Mouse (Mus musculus) heart, postnatal 0 days (tissue): ENCODE measurements around the gene Cinp. TPM values are rescaled to one million over a fixed set of nuclear protein-coding genes. Genes with fewer than 3 reads are reported as not detected.

ENCODE experiments used
- ATAC-seq: fragments of 200-750 bp; cut with Nextera tagmentation; 2 replicates; pipeline ENCODE4 v1.8.0; 2017; ENCODE audit warnings: low read depth, moderate number of reproducible peaks, moderate library complexity; ENCODE audit not compliant: insufficient read depth
- DNase-seq: peaks from one replicate; pipeline ENCODE4 v3.0.0-alpha.2; 2016; ENCODE audit warnings: low spot score
- H3K27ac ChIP-seq: fragments of 300-500 bp; sonication (generic); 2 replicates; pipeline ENCODE4 v1.5.1; 2014; ENCODE audit warnings: low read depth, mild to moderate bottlenecking
- H3K27me3 ChIP-seq: fragments of 300-500 bp; sonication (generic); 2 replicates; pipeline ENCODE4 v1.6.1; 2014; ENCODE audit warnings: low read length, mixed read lengths; ENCODE audit not compliant: control insufficient read depth, insufficient read depth
- H3K36me3 ChIP-seq: fragments of 300-500 bp; sonication (generic); replicated peaks from 2 replicates; pipeline ENCODE4 v1.6.1; 2014; ENCODE audit warnings: low read length, mixed read lengths; ENCODE audit not compliant: control insufficient read depth, insufficient read depth
- H3K4me1 ChIP-seq: fragments of 300-500 bp; sonication (generic); 2 replicates; pipeline ENCODE4 v1.6.1; 2014; ENCODE audit warnings: antibody characterized with exemption; ENCODE audit not compliant: control insufficient read depth, insufficient read depth
- H3K4me2 ChIP-seq: fragments of 300-500 bp; sonication (generic); 2 replicates; pipeline ENCODE4 v1.6.1; 2014; ENCODE audit warnings: low read depth, mild to moderate bottlenecking, low read length, moderate library complexity
- H3K4me3 ChIP-seq: fragments of 300-500 bp; sonication (generic); 2 replicates; pipeline ENCODE4 v1.5.1; 2014; ENCODE audit warnings: low read depth, low read length
- H3K9ac ChIP-seq: fragments of 300-500 bp; sonication (generic); replicated peaks from 2 replicates; pipeline ENCODE4 v1.6.1; 2014; ENCODE audit warnings: low read depth, low read length, mixed read lengths
- H3K9me3 ChIP-seq: fragments of 300-500 bp; sonication (generic); replicated peaks from 2 replicates; pipeline ENCODE4 v1.6.1; 2016; ENCODE audit warnings: low read length; ENCODE audit not compliant: control insufficient read depth
- CTCF ChIP-seq: IDR thresholded peaks from 2 replicates; pipeline ENCODE4 v1.5.1; 2016; ENCODE audit warnings: antibody characterized with exemption, control low read depth, low read depth
- EP300 ChIP-seq: IDR thresholded peaks from 2 replicates; pipeline ENCODE4 v1.6.1; 2016; ENCODE audit warnings: antibody characterized with exemption, low read depth
- WGBS: fragments of 180-500 bp; shearing (Covaris S2); extraction: QIAGEN DNeasy Blood & Tissue Kit; methylation state at CpG from one replicate; pipeline ENCODE4 v1.1.7; 2014; 5-methylcytosine and 5-hydroxymethylcytosine counted together
- polyA plus RNA-seq: library from polyadenylated mRNA; unstranded; fragments of >200 nt; fragmentation: Nextera tagmentation; extraction: Ambion mirVana; gene quantifications from 2 replicates; pipeline ENCODE4 v1.2.1, GENCODE M21; 2015
- total RNA-seq: library from RNA; depleted of rRNA; stranded (reverse); fragments of >200 nt; gene quantifications from 2 replicates; pipeline ENCODE4 v1.2.3, GENCODE M21; 2014; ENCODE audit warnings: low replicate concordance

The Cinp gene
- total and polyA plus RNA-seq, 2 experiments from 2014 or later, result 47.8 to 91.0 TPM

DNA sequence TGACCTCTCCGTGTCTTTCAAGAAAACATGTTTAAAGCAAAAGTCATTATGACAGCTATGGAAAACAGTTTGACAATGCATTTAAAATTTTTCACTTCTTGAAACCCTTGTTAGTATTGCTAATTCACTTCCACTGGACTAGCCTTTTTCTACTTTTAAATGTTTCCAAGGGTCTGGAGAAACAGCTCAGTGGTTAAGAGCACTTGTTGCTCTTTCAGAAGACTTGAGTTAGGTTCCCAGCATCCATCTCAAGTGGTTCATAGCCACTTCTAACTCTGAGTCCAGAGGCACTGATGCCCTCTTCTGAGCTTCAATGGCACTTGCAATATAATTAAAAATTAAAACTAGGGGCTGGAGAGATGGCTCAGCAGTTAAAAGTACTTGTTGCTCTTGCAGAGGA lies 2.9 kb upstream of the Cinp start:
- Histone ChIP-seq H3K4me2 (no peak overlapping the region), H3K4me1 (0 out of 2 replicates have a peak, but pooled peaks cover 8% of the 10 kb centered on the region), H3K9me3 (no peaks in the 10 kb centered on the region), H3K27ac (no peak overlapping the region), H3K9ac (no peak overlapping the region), H3K4me3 (no peak overlapping the region), H3K27me3 (no peaks in the 10 kb centered on the region), H3K36me3 (0 out of 2 replicates have a peak, but pooled peaks cover 2% of the 10 kb centered on the region)
- TF ChIP-seq EP300, result no peak
- no peak for TF ChIP-seq CTCF
- 90% methylated on average over 1 of the region's 1 CpGs for WGBS
- ATAC-seq, result no peak
- DNase-seq, result no peak

DNA sequence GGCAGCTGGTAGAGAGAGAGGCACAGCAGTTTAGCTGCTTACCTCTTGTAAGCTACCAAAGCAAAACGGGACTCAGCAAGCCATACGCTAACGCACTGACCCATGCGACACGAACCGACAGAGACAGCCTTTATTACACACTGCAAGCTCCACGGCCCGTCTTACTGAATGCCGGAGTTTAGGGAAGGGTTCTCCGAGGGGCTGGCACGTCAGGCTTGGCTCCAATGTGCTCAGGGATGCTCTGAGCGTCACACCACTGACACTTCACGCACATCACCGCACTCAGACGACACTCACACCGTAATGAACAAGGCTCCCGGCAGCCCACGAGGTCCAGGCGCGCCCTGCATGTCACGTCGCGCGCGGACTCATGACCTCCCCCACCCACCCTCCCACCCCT lies 339 bp downstream of the Cinp start:
- Histone ChIP-seq H3K36me3 (no peaks in the 10 kb centered on the region), H3K4me2 (peak overlapping the region; percentile 89), H3K27me3 (no peaks in the 10 kb centered on the region), H3K4me1 (0 out of 2 replicates have a peak, but pooled peaks cover 8% of the 10 kb centered on the region), H3K27ac (peak overlapping the region; percentile 13), H3K9ac (peak overlapping the region; percentile 70), H3K4me3 (peak overlapping the region; percentile 88), H3K9me3 (no peaks in the 10 kb centered on the region)
- peak; percentile 20 for ATAC-seq
- WGBS, result under 1% methylated on average over 25 of the region's 25 CpGs
- no peak for DNase-seq
- TF ChIP-seq EP300 (no peak), CTCF (no peak)

DNA sequence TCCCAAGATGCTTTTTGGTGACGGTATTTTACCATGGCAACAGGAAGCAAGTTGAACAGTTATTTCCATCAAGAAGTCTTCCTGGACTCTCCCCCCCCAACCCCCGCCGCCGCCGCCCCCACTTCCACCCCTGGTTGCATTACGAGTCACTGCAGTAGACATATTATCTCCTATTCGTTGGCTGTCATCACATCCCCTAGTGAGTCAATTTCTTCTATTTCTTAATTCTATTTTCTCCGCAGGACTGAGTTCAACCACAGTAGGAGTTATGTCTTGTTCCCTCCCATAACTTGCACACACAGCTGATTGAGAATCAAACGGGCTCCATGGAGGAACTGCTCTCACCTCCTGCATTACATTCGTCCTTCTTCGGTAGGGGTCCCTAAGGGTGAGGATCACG lies 839 bp downstream of the Cinp start:
- Histone ChIP-seq H3K9me3 (no peaks in the 10 kb centered on the region), H3K27me3 (no peaks in the 10 kb centered on the region), H3K4me2 (peak overlapping the region; percentile 89), H3K9ac (peak overlapping the region; percentile 70), H3K36me3 (0 out of 2 replicates have a peak, but pooled peaks cover under 1% of the 10 kb centered on the region), H3K4me1 (0 out of 2 replicates have a peak, but pooled peaks cover 8% of the 10 kb centered on the region), H3K4me3 (peak overlapping the region; percentile 88), H3K27ac (peak overlapping the region; percentile 13; the same call in 1 of the 2 replicates)
- WGBS, result 24% methylated on average over 12 of the region's 12 CpGs
- DNase-seq (no peak), ATAC-seq (no peak)
- TF ChIP-seq CTCF (no peak), EP300 (no peak)

DNA sequence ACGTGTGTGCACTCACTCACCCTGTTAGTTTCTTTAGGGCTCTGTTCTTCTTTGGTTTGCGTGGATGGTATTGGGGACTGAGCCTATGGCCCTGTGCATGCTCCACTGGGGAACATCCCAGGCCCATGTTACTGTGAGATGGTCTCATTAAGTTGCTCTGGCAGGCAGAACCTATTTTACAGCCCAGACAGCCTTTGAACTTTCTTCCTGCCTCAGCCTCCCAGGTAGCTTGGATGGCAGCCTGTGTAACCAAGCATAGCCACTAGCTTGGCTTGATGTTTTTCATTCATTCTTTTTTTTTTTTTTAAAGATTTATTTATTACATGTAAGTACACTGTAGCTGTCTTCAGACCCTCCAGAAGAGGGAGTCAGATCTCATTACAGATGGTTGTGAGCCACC lies 3.7 kb downstream of the Cinp start:
- Histone ChIP-seq H3K27me3 (no peaks in the 10 kb centered on the region), H3K4me2 (no peak overlapping the region), H3K36me3 (peaks cover 16% of the 10 kb centered on the region), H3K27ac (no peak overlapping the region), H3K9ac (no peak overlapping the region), H3K4me1 (0 out of 2 replicates have a peak, but pooled peaks cover 8% of the 10 kb centered on the region), H3K4me3 (no peak overlapping the region), H3K9me3 (no peaks in the 10 kb centered on the region)
- 92% methylated on average over 2 of the region's 2 CpGs for WGBS
- DNase-seq (no peak), ATAC-seq (no peak)
- TF ChIP-seq CTCF, result no peak
- TF ChIP-seq EP300, result no peak

DNA sequence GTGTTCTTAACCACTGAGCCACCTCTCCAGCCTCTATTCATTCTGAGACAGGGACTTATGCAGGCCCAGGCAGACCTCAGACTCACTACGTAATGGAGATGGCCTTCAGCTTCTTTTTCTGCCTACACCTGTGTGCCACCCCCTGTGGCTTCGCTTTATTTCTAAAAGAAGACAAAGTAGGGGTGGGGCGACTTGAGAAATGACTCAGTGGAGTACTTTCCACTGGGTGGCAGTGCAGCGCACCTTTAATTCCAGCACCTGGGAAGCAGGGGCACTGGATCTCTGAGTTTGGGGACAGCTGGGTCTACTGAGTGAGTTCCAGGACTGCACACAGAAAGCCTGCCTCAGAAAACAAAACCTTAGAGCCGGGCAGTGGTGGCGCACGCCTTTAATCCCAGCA lies 6.7 kb downstream of the Cinp start:
- H3K27ac ChIP-seq, result no peak overlapping the region
- H3K27me3 ChIP-seq, result no peaks in the 10 kb centered on the region
- TF ChIP-seq EP300 (no peak), CTCF (no peak)
- H3K4me1 ChIP-seq, result no peaks in the 10 kb centered on the region
- whole genome bisulfite sequencing, result 84% methylated on average over 7 of the region's 7 CpGs
- no peak overlapping the region for H3K9ac ChIP-seq
- peaks cover 40% of the 10 kb centered on the region for H3K36me3 ChIP-seq
- ATAC-seq (no peak), DNase-seq (no peak)
- no peak overlapping the region for H3K4me3 ChIP-seq
- no peak overlapping the region for H3K4me2 ChIP-seq
- H3K9me3 ChIP-seq, result no peaks in the 10 kb centered on the region

DNA sequence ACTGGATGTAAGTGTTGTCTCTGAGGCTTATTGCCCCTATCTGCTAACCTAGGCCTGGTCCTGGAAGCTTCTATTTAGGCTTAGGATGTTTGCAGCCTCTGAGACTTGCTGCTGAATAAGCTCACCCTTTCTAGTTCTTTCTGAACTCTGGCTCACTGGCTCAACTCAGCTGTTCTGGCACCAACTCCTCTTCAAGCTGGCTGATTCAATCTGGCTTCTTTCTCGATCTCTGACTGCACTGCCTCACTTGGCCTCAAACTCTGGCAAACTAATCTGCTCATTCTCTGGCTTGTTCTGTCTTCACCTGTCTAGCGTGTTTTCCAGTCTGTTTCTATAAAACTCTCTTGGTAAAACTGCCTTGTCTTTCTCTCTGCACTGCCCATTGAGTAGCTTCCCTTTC lies 13.6 kb downstream of the Cinp start:
- Histone ChIP-seq H3K27ac (no peak overlapping the region), H3K9ac (no peak overlapping the region), H3K4me2 (no peak overlapping the region), H3K4me1 (no peaks in the 10 kb centered on the region), H3K4me3 (no peak overlapping the region), H3K9me3 (no peaks in the 10 kb centered on the region), H3K36me3 (peaks cover 84% of the 10 kb centered on the region), H3K27me3 (no peaks in the 10 kb centered on the region)
- ATAC-seq (no peak), DNase-seq (no peak)
- TF ChIP-seq CTCF (no peak), EP300 (no peak)
- WGBS, result 83% methylated on average over 2 of the region's 2 CpGs
